25 mouse cellular contexts compared by ENCODE assay signal in genomic region chr2:84762295-84762694, GRCm38 (mm10). TPM values are rescaled to one million over a fixed set of nuclear protein-coding genes. Genes with fewer than 3 reads are reported as not detected.
A peak's percentile ranks its signal among the peaks of the same experiment; 100 is the strongest.
DNase-seq lines count a peak whose midpoint lies in the region; ATAC-seq and TF ChIP-seq lines count a peak whose summit lies in the region.
"Had no signal": no experiment of that assay in that cellular context is flagged by ENCODE, and none has a peak within 500 bp of the region (broad histone marks: within the 10 kb centered on the region; RNA-seq: fewer than 3 reads in every experiment).

No protein-coding gene starts in this region.

- H3K27ac ChIP-seq in liver, postnatal 0 days (ENCODE audit: low read depth): peak overlapping the region; percentile 64
- no peak overlapping the region for H3K27ac ChIP-seq in liver, embryonic 12.5 days
- H3K27ac ChIP-seq: forebrain, embryonic 10.5 days; forebrain, embryonic 13.5 days; heart, adult 2 months; heart, embryonic 10.5 days; heart, embryonic 13.5 days; hindbrain, embryonic 15.5 days had no signal

- 0 out of 2 replicates have a peak, but pooled peaks have one; percentile 4 for ATAC-seq in liver, postnatal 0 days
- ATAC-seq in liver, embryonic 12.5 days: no peak
- no peak for ATAC-seq in megakaryocyte, adult 5-6 weeks (ENCODE audit: poor library complexity, severe bottlenecking)
- ATAC-seq: CD4-positive, CD25-positive, alpha-beta regulatory T cell, adult 4 months; forebrain, embryonic 13.5 days; forebrain, embryonic 16.5 days had no signal

- peaks cover 7% of the 10 kb centered on the region for H3K36me3 ChIP-seq in liver, postnatal 0 days (replicated peaks; ENCODE audit: insufficient read depth, low read length)
- no peaks in the 10 kb centered on the region for H3K36me3 ChIP-seq in liver, embryonic 12.5 days
- H3K36me3 ChIP-seq: heart, embryonic 10.5 days; hindbrain, embryonic 15.5 days had no signal

- peaks cover 3% of the 10 kb centered on the region; the same call in 1 of the 2 replicates for H3K4me1 ChIP-seq in liver, postnatal 0 days (ENCODE audit: insufficient read depth)
- no peaks in the 10 kb centered on the region for H3K4me1 ChIP-seq in liver, embryonic 12.5 days
- H3K4me1 ChIP-seq: forebrain, embryonic 13.5 days; heart, embryonic 10.5 days; heart, embryonic 13.5 days; hindbrain, embryonic 15.5 days had no signal

- H3K4me2 ChIP-seq in liver, postnatal 0 days (ENCODE audit: low read depth, low read length): no peak overlapping the region
- no peak overlapping the region for H3K4me2 ChIP-seq in liver, embryonic 12.5 days
- H3K4me2 ChIP-seq: forebrain, embryonic 13.5 days; heart, embryonic 13.5 days; hindbrain, embryonic 15.5 days had no signal

- TF ChIP-seq CTCF in liver, postnatal 0 days (IDR thresholded peaks at IDR 0.05; ENCODE audit: low read depth): no peak

- H3K4me3 ChIP-seq in liver, postnatal 0 days (ENCODE audit: low read depth, low read length): no peak overlapping the region
- no peak overlapping the region for H3K4me3 ChIP-seq in liver, embryonic 12.5 days
- H3K4me3 ChIP-seq: forebrain, embryonic 10.5 days; forebrain, embryonic 13.5 days; heart, adult 2 months; heart, embryonic 10.5 days; heart, embryonic 13.5 days; hindbrain, embryonic 15.5 days had no signal

- H3K27me3 ChIP-seq in liver, postnatal 0 days (ENCODE audit: insufficient read depth, low read length): no peaks in the 10 kb centered on the region
- peaks cover 42% of the 10 kb centered on the region; the same call in 1 of the 2 replicates for H3K27me3 ChIP-seq in liver, embryonic 12.5 days (replicated peaks)
- H3K27me3 ChIP-seq: forebrain, embryonic 13.5 days; heart, embryonic 13.5 days; hindbrain, embryonic 15.5 days had no signal

- WGBS in liver, postnatal 0 days (ENCODE audit: insufficient replicate concordance): 61% methylated on average over 4 of the region's 4 CpGs
- 41% methylated on average over 4 of the region's 4 CpGs for WGBS in liver, embryonic 12.5 days (ENCODE audit: insufficient replicate concordance)

- no peak for DNase-seq in liver, postnatal 0 days
- DNase-seq in ES-CJ7 (ENCODE audit: low read depth, low spot score) (peak; percentile 71), ZHBTc4 (ENCODE audit: low read depth, low spot score) (peak; percentile 85)
- DNase-seq in spleen, adult 12 weeks (ENCODE audit: low spot score): no peak
- DNase-seq in cerebellum, adult 11 months: no peak
- DNase-seq: adrenal gland, adult 2 months; adrenal gland, postnatal 14 days; cerebellum, adult 18-20 months; cerebellum, adult 9-10 months; cerebellum, postnatal 14 days; gastrocnemius, postnatal 10 days; gastrocnemius, postnatal 36 days; heart, adult 2 months; heart, postnatal 14 days; heart, postnatal 4 days had no signal

- H3K9me3 ChIP-seq in liver, postnatal 0 days (ENCODE audit: low read length): no peaks in the 10 kb centered on the region
- H3K9me3 ChIP-seq in liver, embryonic 12.5 days (replicated peaks): no peaks in the 10 kb centered on the region
- H3K9me3 ChIP-seq: forebrain, embryonic 10.5 days; forebrain, embryonic 13.5 days; heart, embryonic 10.5 days; heart, embryonic 13.5 days; hindbrain, embryonic 15.5 days had no signal

- no peak for TF ChIP-seq EP300 in liver, postnatal 0 days (IDR thresholded peaks at IDR 0.05; ENCODE audit: low read depth)

- no peak overlapping the region for H3K9ac ChIP-seq in liver, postnatal 0 days (replicated peaks)
- no peak overlapping the region for H3K9ac ChIP-seq in liver, embryonic 12.5 days
- H3K9ac ChIP-seq: forebrain, embryonic 13.5 days; heart, embryonic 13.5 days; hindbrain, embryonic 15.5 days had no signal

RNA-seq across cellular contexts. Expression of gene Serping1, which starts 12.9 kb away (rescaled TPM):
- 344 and 356 TPM in 2 replicates for polyA plus RNA-seq in liver, postnatal 0 days (2015; fragmentation: Nextera tagmentation; extraction: Ambion mirVana)
- 30.8 and 32.3 TPM in 2 replicates for polyA plus RNA-seq in liver, embryonic 12.5 days (2016; fragmentation: Nextera tagmentation; extraction: Ambion mirVana)
- total RNA-seq in megakaryocyte, adult 5-6 weeks (2015): 1.5 and 2.1 TPM in 2 replicates
- 0.94 and 2.2 TPM in 2 replicates for total RNA-seq in megakaryocyte, adult 5-6 weeks (2017)
- total RNA-seq: granulocyte monocyte progenitor cell, adult 5-6 weeks had no signal
- polyA plus RNA-seq: CD4-positive, CD25-positive, alpha-beta regulatory T cell, adult 4 months had no signal

RNA-seq across cellular contexts. Expression of gene Gm19426, which starts 18.8 kb away (rescaled TPM):
- 1.2 and 1.3 TPM in 2 replicates for polyA plus RNA-seq in liver, postnatal 0 days (2015; fragmentation: Nextera tagmentation; extraction: Ambion mirVana)
- 3.8 and 3.9 TPM in 2 replicates for polyA plus RNA-seq in liver, embryonic 12.5 days (2016; fragmentation: Nextera tagmentation; extraction: Ambion mirVana)
- total RNA-seq in megakaryocyte, adult 5-6 weeks (2015): not detected in 2 replicates
- total RNA-seq in megakaryocyte, adult 5-6 weeks (2017): not detected in 2 replicates
- total RNA-seq: granulocyte monocyte progenitor cell, adult 5-6 weeks had no signal
- polyA plus RNA-seq: CD4-positive, CD25-positive, alpha-beta regulatory T cell, adult 4 months had no signal

RNA-seq across cellular contexts. Expression of gene Ypel4, which starts 28.4 kb away (rescaled TPM):
- 18.4 and 20.9 TPM in 2 replicates for polyA plus RNA-seq in liver, postnatal 0 days (2015; fragmentation: Nextera tagmentation; extraction: Ambion mirVana)
- 49.8 and 52.1 TPM in 2 replicates for polyA plus RNA-seq in liver, embryonic 12.5 days (2016; fragmentation: Nextera tagmentation; extraction: Ambion mirVana)
- 0.16 and 0.82 TPM in 2 replicates for total RNA-seq in megakaryocyte, adult 5-6 weeks (2015)
- 0.40 and 0.69 TPM in 2 replicates for total RNA-seq in megakaryocyte, adult 5-6 weeks (2017)
- total RNA-seq: granulocyte monocyte progenitor cell, adult 5-6 weeks had no signal

RNA-seq across cellular contexts. Expression of gene Clp1, which starts 35.1 kb away (rescaled TPM):
- polyA plus RNA-seq in liver, postnatal 0 days (2015; fragmentation: Nextera tagmentation; extraction: Ambion mirVana): 31.7 and 32.1 TPM in 2 replicates
- 57.2 and 59.8 TPM in 2 replicates for polyA plus RNA-seq in liver, embryonic 12.5 days (2016; fragmentation: Nextera tagmentation; extraction: Ambion mirVana)
- total RNA-seq in megakaryocyte, adult 5-6 weeks (2015): 33.1 and 34.5 TPM in 2 replicates
- total RNA-seq in megakaryocyte, adult 5-6 weeks (2017): 33.1 and 36.2 TPM in 2 replicates

RNA-seq across cellular contexts. Expression of gene Ube2l6, which starts 36.3 kb away (rescaled TPM):
- polyA plus RNA-seq in liver, postnatal 0 days (2015; fragmentation: Nextera tagmentation; extraction: Ambion mirVana): 276 and 305 TPM in 2 replicates
- 293 and 321 TPM in 2 replicates for polyA plus RNA-seq in liver, embryonic 12.5 days (2016; fragmentation: Nextera tagmentation; extraction: Ambion mirVana)
- total RNA-seq in megakaryocyte, adult 5-6 weeks (2015): 23.7 and 27.7 TPM in 2 replicates
- total RNA-seq in megakaryocyte, adult 5-6 weeks (2017): 25.2 and 31.5 TPM in 2 replicates

Comparison
In these comparisons a context has a peak if more than half of its experiments do, and no peak if none do; other contexts are left out.
1. RNA of gene Serping1, which starts 12.9 kb away (polyA plus RNA-seq): 344 to 356 TPM in liver, postnatal 0 days; 30.8 to 32.3 TPM in liver, embryonic 12.5 days; every median in the first group is over 10 times any median in the second.
2. DNase-seq: peak in ES-CJ7 (single experiment) and ZHBTc4 (single experiment); none in liver, postnatal 0 days (single experiment), spleen, adult 12 weeks (single experiment) and cerebellum, adult 11 months (single experiment).